Mouse (Mus musculus): ENCODE measurements around the gene Selenoh.

Gene Selenoh

GRCm38 (mm10) chr2:84626366-84626975 is 44.1 kb downstream of the Selenoh start:
- DNase-seq = no peak

GRCm38 (mm10) chr2:84624201-84624600 is 46.4 kb downstream of the Selenoh start:
- DNase-seq = no peak

- no peak for DNase-seq
Observed at GRCm38 (mm10) chr2:84623428-84624119, 47.0 kb downstream of the Selenoh start.

- DNase-seq = no peak
Observed at GRCm38 (mm10) chr2:84622668-84623067, 47.9 kb downstream of the Selenoh start.

- DNase-seq = no peak
Observed at GRCm38 (mm10) chr2:84619646-84620340, 50.8 kb downstream of the Selenoh start.
